Mouse (Mus musculus): Measurements from ENCODE around the gene Arpc2.

Gene Arpc2

GRCm38 (mm10) chr1:74235938-74236589 is at the start of gene Arpc2:
Gene Arpc2 (plus strand): TSS chr1:74236084.
- peak; percentile 97 for DNase-seq

- no peak for DNase-seq
These were observed 45.4 kb upstream of the Arpc2 start for GRCm38 (mm10) chr1:74190471-74190870.

- DNase-seq, result no peak
These were observed 43.2 kb upstream of the Arpc2 start for GRCm38 (mm10) chr1:74192711-74193110.

- DNase-seq, result no peak
These were observed 41.4 kb upstream of the Arpc2 start, which contains the start of gene Cxcr1 for GRCm38 (mm10) chr1:74194445-74194844. Gene Cxcr1 (minus strand): TSS chr1:74194631.

- DNase-seq, result no peak
These were observed 39.9 kb upstream of the Arpc2 start for GRCm38 (mm10) chr1:74195961-74196360.

- DNase-seq, result no peak
These were observed 39.1 kb upstream of the Arpc2 start for GRCm38 (mm10) chr1:74196621-74197419.

- DNase-seq, result no peak
These were observed 38.0 kb upstream of the Arpc2 start for GRCm38 (mm10) chr1:74197726-74198470.

- no peak for DNase-seq
These were observed 36.8 kb upstream of the Arpc2 start for GRCm38 (mm10) chr1:74199046-74199445.

- DNase-seq, result no peak
These were observed 34.6 kb upstream of the Arpc2 start for GRCm38 (mm10) chr1:74201048-74201844.

GRCm38 (mm10) chr1:74203457-74203856 is 32.4 kb upstream of the Arpc2 start:
- DNase-seq, result no peak

GRCm38 (mm10) chr1:74205881-74206280 is 30.0 kb upstream of the Arpc2 start:
- DNase-seq, result no peak

GRCm38 (mm10) chr1:74206642-74207041 is 29.2 kb upstream of the Arpc2 start:
- DNase-seq, result no peak

- peak; percentile 8 for DNase-seq
These were observed 28.0 kb upstream of the Arpc2 start for GRCm38 (mm10) chr1:74207906-74208305.

- no peak for DNase-seq
These were observed 26.9 kb upstream of the Arpc2 start for GRCm38 (mm10) chr1:74208941-74209340.

GRCm38 (mm10) chr1:74219922-74220321 is 16.0 kb upstream of the Arpc2 start:
- DNase-seq, result no peak

- no peak for DNase-seq
These were observed 8.6 kb upstream of the Arpc2 start for GRCm38 (mm10) chr1:74227317-74227716.

- no peak for DNase-seq
These were observed 5.9 kb upstream of the Arpc2 start for GRCm38 (mm10) chr1:74229942-74230341.

GRCm38 (mm10) chr1:74230992-74231391 is 4.9 kb upstream of the Arpc2 start:
- no peak for DNase-seq

GRCm38 (mm10) chr1:74236590-74237317 is 870 bp downstream of the Arpc2 start:
- DNase-seq, result peak; percentile 60

- DNase-seq, result no peak
These were observed 1.8 kb downstream of the Arpc2 start for GRCm38 (mm10) chr1:74237671-74238070.

- DNase-seq, result no peak
These were observed 2.3 kb downstream of the Arpc2 start for GRCm38 (mm10) chr1:74238136-74238535.

- DNase-seq, result no peak
These were observed 3.3 kb downstream of the Arpc2 start for GRCm38 (mm10) chr1:74239162-74239561.

All from cerebellum, adult 11-12 months (tissue).